In the genomic region with DNA sequence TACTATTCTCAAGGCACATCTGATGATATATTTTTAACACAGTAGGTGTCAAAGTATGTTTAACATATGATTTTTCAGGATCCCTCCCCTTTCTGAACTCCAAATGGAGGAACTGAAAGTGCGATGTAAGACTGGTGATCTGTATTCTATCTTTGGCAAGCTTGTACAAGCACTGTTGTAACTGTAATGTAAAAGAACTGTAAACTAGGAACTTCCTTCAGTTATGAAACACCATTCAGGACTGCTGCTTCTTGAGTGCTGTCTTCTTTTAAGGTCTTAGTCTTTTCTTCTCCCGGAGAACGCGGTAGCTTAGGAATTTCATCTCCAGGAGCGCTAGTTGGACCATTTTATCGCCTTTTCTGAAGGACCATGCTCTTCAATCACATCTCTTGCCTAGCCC, we compare ENCODE assay signal across 23 mouse cellular contexts. TPM values are rescaled to one million over a fixed set of nuclear protein-coding genes. Genes with fewer than 3 reads are reported as not detected.
ATAC-seq and TF ChIP-seq lines count a peak whose summit lies in the region.
"Not testable (repeated sequence)": the region's sequence is repeated elsewhere in the genome, so short reads cannot be mapped to it uniquely, and the experiment has no call there.
"Had no signal": no experiment of that assay in that cellular context is flagged by ENCODE, and none has a peak within 500 bp of the region (broad histone marks: within the 10 kb centered on the region; RNA-seq: fewer than 3 reads in every experiment).

No protein-coding gene starts in this region.

- not testable (repeated sequence) for TF ChIP-seq POLR2A in bone marrow macrophage, adult 2 months (IDR thresholded peaks at IDR 0.05; ENCODE audit: borderline replicate concordance, low read depth, low read length)

- peak; percentile 42; the same call in 1 of the 2 replicates for ATAC-seq in common myeloid progenitor, adult 5-6 weeks (replicated peaks; ENCODE audit: low read depth, poor library complexity, severe bottlenecking)
- ATAC-seq in granulocyte monocyte progenitor cell, adult 5-6 weeks (replicated peaks; ENCODE audit: poor library complexity, severe bottlenecking): peak; percentile 91
- ATAC-seq in megakaryocyte, adult 5-6 weeks (ENCODE audit: poor library complexity, severe bottlenecking): peak; percentile 71
- ATAC-seq in monocyte, adult 5-6 weeks (replicated peaks; ENCODE audit: insufficient number of reproducible peaks, low FRiP score, low TSS enrichment, poor library complexity, severe bottlenecking): peak; percentile 50; the same call in 1 of the 2 replicates

- H3K4me1 ChIP-seq in bone marrow macrophage, adult 2 months (ENCODE audit: control insufficient read depth, insufficient read depth, low read length): not testable (repeated sequence)

- TF ChIP-seq CTCF in bone marrow macrophage, adult 2 months (IDR thresholded peaks at IDR 0.05; ENCODE audit: low read depth, low read length): not testable (repeated sequence)

- H3K4me3 ChIP-seq in bone marrow macrophage, adult 2 months (ENCODE audit: insufficient read depth, low read length): not testable (repeated sequence)

- peak overlapping the region; percentile 16; the same call in 1 of the 2 replicates for H3K27ac ChIP-seq in bone marrow macrophage, adult 2 months (ENCODE audit: insufficient read depth, low read depth, low read length)

RNA-seq across cellular contexts. Expression of a gene that starts 4.4 kb away (rescaled TPM):
- polyA plus RNA-seq in bone marrow macrophage, adult 2 months (2012; ENCODE audit: insufficient read depth, insufficient read length, missing spikeins): not detected in 2 replicates
- not detected in 2 replicates for total RNA-seq in common myeloid progenitor, adult 5-6 weeks (2017)
- not detected in 2 replicates for total RNA-seq in granulocyte monocyte progenitor cell, adult 5-6 weeks (2014; fragmentation: Nextera tagmentation)
- not detected in 2 replicates for total RNA-seq in granulocyte monocyte progenitor cell, adult 5-6 weeks (2017)
- not detected in 2 replicates for total RNA-seq in megakaryocyte, adult 5-6 weeks (2015)
- not detected in 2 replicates for total RNA-seq in megakaryocyte, adult 5-6 weeks (2017)
- not detected in 3 replicates for total RNA-seq in monocyte, adult 5-6 weeks (2017)
- total RNA-seq: adrenal gland, adult 18-20 months; adrenal gland, adult 8-10 months; adrenal gland, postnatal 14 days; adrenal gland, postnatal 36 days; CH12.LX; G1E had no signal
- polyA plus RNA-seq: activated CD4-positive, CD25-positive, alpha-beta regulatory T cell, adult 4 months; CD4-positive, CD25-positive, alpha-beta regulatory T cell, adult 4 months; cerebellum, adult 2 months; embryonic facial prominence, embryonic 11.5 days; embryonic facial prominence, embryonic 13.5 days; embryonic facial prominence, embryonic 15.5 days; erythroblast, embryonic 14.5 days; forebrain, embryonic 10.5 days; forebrain, embryonic 12.5 days; forebrain, embryonic 14.5 days; forebrain, embryonic 16.5 days; G1E; Patski had no signal
